Comparison of ENCODE assay signal across 9 mouse cellular contexts in genomic region chr19:41629532-41629931, GRCm38 (mm10). TPM values are rescaled to one million over a fixed set of nuclear protein-coding genes. Genes with fewer than 3 reads are reported as not detected.
DNase-seq lines count a peak whose midpoint lies in the region; ATAC-seq and TF ChIP-seq lines count a peak whose summit lies in the region.
"Had no signal": no experiment of that assay in that cellular context is flagged by ENCODE, and none has a peak within 500 bp of the region (broad histone marks: within the 10 kb centered on the region; RNA-seq: fewer than 3 reads in every experiment).

No protein-coding gene starts in this region.

- no peaks in the 10 kb centered on the region for H3K4me1 ChIP-seq in heart, adult 2 months (ENCODE audit: control insufficient read depth, insufficient read depth, low read length)
- no peaks in the 10 kb centered on the region for H3K4me1 ChIP-seq in heart, embryonic 11.5 days (ENCODE audit: control insufficient read depth, insufficient read depth, low read length)
- H3K4me1 ChIP-seq in cerebellum, adult 2 months (ENCODE audit: control insufficient read depth, insufficient read depth, low read length), result peaks cover 10% of the 10 kb centered on the region
- peaks cover 5% of the 10 kb centered on the region; the same call in 1 of the 2 replicates for H3K4me1 ChIP-seq in midbrain, embryonic 11.5 days (ENCODE audit: control insufficient read depth, insufficient read depth, low read length)
- H3K4me1 ChIP-seq in stomach, postnatal 0 days (replicated peaks; ENCODE audit: control insufficient read depth, insufficient read depth), result no peaks in the 10 kb centered on the region
- H3K4me1 ChIP-seq: embryonic facial prominence, embryonic 12.5 days had no signal

- no peaks in the 10 kb centered on the region for H3K36me3 ChIP-seq in heart, adult 2 months (ENCODE audit: control insufficient read depth, insufficient read depth, low read length)
- no peaks in the 10 kb centered on the region for H3K36me3 ChIP-seq in heart, embryonic 11.5 days (ENCODE audit: control insufficient read depth, insufficient read depth, low read length)
- no peaks in the 10 kb centered on the region for H3K36me3 ChIP-seq in midbrain, embryonic 11.5 days (ENCODE audit: control insufficient read depth, insufficient read depth, low read length)
- no peaks in the 10 kb centered on the region for H3K36me3 ChIP-seq in stomach, postnatal 0 days (ENCODE audit: control insufficient read depth, insufficient read depth, low read length)
- H3K36me3 ChIP-seq: embryonic facial prominence, embryonic 12.5 days had no signal

- H3K9me3 ChIP-seq in heart, embryonic 11.5 days (replicated peaks; ENCODE audit: control insufficient read depth, low read length), result no peaks in the 10 kb centered on the region; the same call in 1 of the 2 replicates
- no peaks in the 10 kb centered on the region for H3K9me3 ChIP-seq in midbrain, embryonic 11.5 days (ENCODE audit: control insufficient read depth, low read length)
- 0 out of 2 replicates have a peak, but pooled peaks cover 3% of the 10 kb centered on the region for H3K9me3 ChIP-seq in stomach, postnatal 0 days (ENCODE audit: control insufficient read depth, low read length)
- H3K9me3 ChIP-seq: embryonic facial prominence, embryonic 12.5 days had no signal

- no peaks in the 10 kb centered on the region for H3K79me2 ChIP-seq in heart, adult 2 months (replicated peaks; ENCODE audit: control insufficient read depth, insufficient read depth, low read length)

- peak in 1 of 2 experiments; percentile 30 for DNase-seq in heart, adult 2 months
- DNase-seq in ES-CJ7 (ENCODE audit: low read depth, low spot score), result peak; percentile 71
- DNase-seq in cerebellum, adult 2 months, result peak; percentile 29 to 40
- DNase-seq in forelimb bud, embryonic 11.5 days (ENCODE audit: low read depth, low spot score), result peak; percentile 78
- DNase-seq in kidney, postnatal 14 days, result peak; percentile 55
- peak; percentile 97 for DNase-seq in midbrain, embryonic 11.5 days (ENCODE audit: low spot score, missing footprints)
- DNase-seq in stomach, postnatal 0 days (ENCODE audit: low spot score), result peak; percentile 44

- no peak overlapping the region for H3K4me2 ChIP-seq in heart, embryonic 11.5 days
- H3K4me2 ChIP-seq in midbrain, embryonic 11.5 days, result no peak overlapping the region
- H3K4me2 ChIP-seq in stomach, postnatal 0 days (replicated peaks; ENCODE audit: low read depth), result no peak overlapping the region
- H3K4me2 ChIP-seq: embryonic facial prominence, embryonic 12.5 days had no signal

- intact Hi-C loops in heart, adult 2 months (cut with DNase I), result no loop called here

- peak; percentile 89 for TF ChIP-seq CTCF in heart, adult 2 months (IDR thresholded peaks at IDR 0.05)
- peak; percentile 74 for TF ChIP-seq CTCF in cerebellum, adult 2 months (IDR thresholded peaks at IDR 0.05; ENCODE audit: borderline replicate concordance, insufficient read depth, low read depth, low read length)
- TF ChIP-seq CTCF in stomach, postnatal 0 days (IDR thresholded peaks at IDR 0.05; ENCODE audit: low read depth), result peak; percentile 82

- no peaks in the 10 kb centered on the region for H3K27me3 ChIP-seq in heart, adult 2 months (ENCODE audit: control insufficient read depth, insufficient read depth, low read length)
- H3K27me3 ChIP-seq in heart, embryonic 11.5 days (ENCODE audit: control insufficient read depth, insufficient read depth, low read length), result no peaks in the 10 kb centered on the region
- peaks cover 1% of the 10 kb centered on the region; the same call in 1 of the 2 replicates for H3K27me3 ChIP-seq in cerebellum, adult 2 months (ENCODE audit: control insufficient read depth, insufficient read depth, low read length)
- no peaks in the 10 kb centered on the region for H3K27me3 ChIP-seq in midbrain, embryonic 11.5 days (ENCODE audit: control insufficient read depth, insufficient read depth, low read length)
- no peaks in the 10 kb centered on the region for H3K27me3 ChIP-seq in stomach, postnatal 0 days (ENCODE audit: control insufficient read depth, insufficient read depth, low read length)

- no peak overlapping the region for H3K9ac ChIP-seq in heart, adult 2 months (ENCODE audit: low read depth, low read length)
- H3K9ac ChIP-seq in heart, embryonic 11.5 days (ENCODE audit: low read depth, low read length), result no peak overlapping the region
- H3K9ac ChIP-seq in midbrain, embryonic 11.5 days (ENCODE audit: low read length), result no peak overlapping the region
- no peak overlapping the region for H3K9ac ChIP-seq in stomach, postnatal 0 days (ENCODE audit: low read length)
- H3K9ac ChIP-seq: embryonic facial prominence, embryonic 12.5 days had no signal

- H3K4me3 ChIP-seq in heart, adult 2 months, result no peak overlapping the region
- no peak overlapping the region for H3K4me3 ChIP-seq in heart, embryonic 11.5 days (ENCODE audit: low read depth, low read length)
- H3K4me3 ChIP-seq in cerebellum, adult 2 months (replicated peaks; ENCODE audit: insufficient read depth, low read depth, low read length), result no peak overlapping the region
- H3K4me3 ChIP-seq in midbrain, embryonic 11.5 days (ENCODE audit: low read depth, low read length), result no peak overlapping the region
- no peak overlapping the region for H3K4me3 ChIP-seq in stomach, postnatal 0 days (ENCODE audit: low read depth, low read length)
- H3K4me3 ChIP-seq: embryonic facial prominence, embryonic 12.5 days had no signal

- WGBS in heart, adult 2 months, result 42% methylated on average over 5 of the region's 5 CpGs
- WGBS in heart, embryonic 11.5 days (ENCODE audit: insufficient replicate concordance), result 41% methylated on average over 5 of the region's 5 CpGs
- WGBS in cerebellum, adult 2 months, result 20% methylated on average over 5 of the region's 5 CpGs
- 44% methylated on average over 5 of the region's 5 CpGs for WGBS in midbrain, embryonic 11.5 days
- WGBS in stomach, postnatal 0 days, result 48% methylated on average over 5 of the region's 5 CpGs

- TF ChIP-seq EP300 in heart, adult 2 months (IDR thresholded peaks at IDR 0.05; ENCODE audit: insufficient read depth, low read depth, low read length), result no peak
- no peak for TF ChIP-seq EP300 in stomach, postnatal 0 days (optimal IDR thresholded peaks at IDR 0.05)

- no peak for TF ChIP-seq POLR2A in heart, adult 2 months (IDR thresholded peaks at IDR 0.05; ENCODE audit: insufficient read depth, low read depth, low read length)
- no peak for TF ChIP-seq POLR2A in cerebellum, adult 2 months (IDR thresholded peaks at IDR 0.05; ENCODE audit: borderline replicate concordance, insufficient read depth, low read length)

- H3K27ac ChIP-seq in heart, adult 2 months, result no peak overlapping the region
- H3K27ac ChIP-seq in heart, embryonic 11.5 days (ENCODE audit: low read depth, low read length), result no peak overlapping the region
- no peak overlapping the region for H3K27ac ChIP-seq in cerebellum, adult 2 months (ENCODE audit: insufficient read depth, low read length)
- no peak overlapping the region for H3K27ac ChIP-seq in midbrain, embryonic 11.5 days (ENCODE audit: low read depth, low read length)
- no peak overlapping the region for H3K27ac ChIP-seq in stomach, postnatal 0 days (replicated peaks)
- H3K27ac ChIP-seq: embryonic facial prominence, embryonic 12.5 days had no signal

- ATAC-seq in heart, embryonic 11.5 days (replicated peaks; ENCODE audit: insufficient number of reproducible peaks, low FRiP score, low TSS enrichment), result no peak
- ATAC-seq in midbrain, embryonic 11.5 days (ENCODE audit: low FRiP score), result peak; percentile 70
- ATAC-seq in stomach, postnatal 0 days (ENCODE audit: low FRiP score, low TSS enrichment), result peak; percentile 36; the same call in 1 of the 2 replicates

RNA-seq across cellular contexts. Expression of gene Gm340, which starts 47.4 kb away (rescaled TPM):
- 1 to 10 TPM; 8.8 to 9.9 TPM for total RNA-seq in heart, adult 2 months (2021)
- 0.68 and 1.4 TPM in 2 replicates for polyA plus RNA-seq in heart, adult 2 months (2012; rRNA removed)
- polyA plus RNA-seq in heart, embryonic 11.5 days (2014; fragmentation: Nextera tagmentation; extraction: Ambion mirVana), result 3.1 and 3.7 TPM in 2 replicates
- polyA plus RNA-seq in cerebellum, adult 2 months (2012; rRNA removed), result 1.9 and 2.2 TPM in 2 replicates
- polyA plus RNA-seq in midbrain, embryonic 11.5 days (2014; fragmentation: Nextera tagmentation; extraction: Ambion mirVana), result 4.8 and 4.9 TPM in 2 replicates
- 0.82 and 1.0 TPM in 2 replicates for polyA plus RNA-seq in stomach, postnatal 0 days (2015; fragmentation: Nextera tagmentation; extraction: Ambion mirVana)
